Mouse (Mus musculus) thymus, postnatal 4 days (tissue): ENCODE results near the gene Ap3m1.

Experiments used
- DNase-seq: peaks from one replicate; pipeline ENCODE4 v3.0.0; 2021

The Ap3m1 gene

GRCm38 (mm10) chr14:21065490-21066162 lies 13.3 kb upstream of the Ap3m1 start:
- no peak for DNase-seq

GRCm38 (mm10) chr14:21064321-21064720 lies 12.0 kb upstream of the Ap3m1 start:
- DNase-seq = no peak

DNA sequence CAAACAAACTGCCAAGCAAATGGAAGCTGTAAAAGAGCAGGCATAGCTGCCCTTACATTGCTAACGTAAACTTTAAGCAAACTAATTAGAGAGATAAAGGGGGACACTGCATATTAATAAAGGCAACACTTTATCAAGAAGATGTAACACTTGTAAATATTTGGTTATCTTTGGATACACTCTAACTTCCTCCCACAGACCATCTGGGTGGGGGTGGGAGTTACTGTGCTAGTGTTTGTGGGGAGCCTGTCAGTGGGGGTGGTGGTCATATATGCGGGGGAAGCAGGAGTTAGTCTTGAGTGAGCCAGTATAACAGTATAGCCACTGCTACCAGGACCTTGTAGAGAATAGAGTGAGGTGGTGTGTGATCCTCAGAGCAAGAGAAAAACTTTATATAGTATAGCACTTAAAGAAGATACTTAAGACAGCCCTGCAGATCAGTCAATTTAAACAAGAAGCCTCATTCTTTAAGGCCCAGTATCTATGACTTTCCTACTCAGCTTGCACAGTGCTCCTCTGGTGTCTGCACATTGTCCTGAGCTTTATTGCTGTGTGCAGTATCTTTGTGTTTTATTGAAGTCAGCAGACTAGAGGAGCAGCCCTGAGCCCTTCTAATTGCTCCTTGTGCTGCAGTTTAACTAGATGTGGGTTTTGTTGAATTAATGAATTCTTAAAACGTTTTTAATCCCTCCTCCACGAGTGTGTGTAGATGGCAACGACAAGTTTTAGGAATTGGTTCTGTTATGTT lies 10.6 kb upstream of the Ap3m1 start:
- DNase-seq = no peak

- DNase-seq = no peak
Measured at GRCm38 (mm10) chr14:21058972-21059371, 6.7 kb upstream of the Ap3m1 start.

GRCm38 (mm10) chr14:21053586-21053985 lies 1.3 kb upstream of the Ap3m1 start:
- peak; percentile 15 for DNase-seq

DNA sequence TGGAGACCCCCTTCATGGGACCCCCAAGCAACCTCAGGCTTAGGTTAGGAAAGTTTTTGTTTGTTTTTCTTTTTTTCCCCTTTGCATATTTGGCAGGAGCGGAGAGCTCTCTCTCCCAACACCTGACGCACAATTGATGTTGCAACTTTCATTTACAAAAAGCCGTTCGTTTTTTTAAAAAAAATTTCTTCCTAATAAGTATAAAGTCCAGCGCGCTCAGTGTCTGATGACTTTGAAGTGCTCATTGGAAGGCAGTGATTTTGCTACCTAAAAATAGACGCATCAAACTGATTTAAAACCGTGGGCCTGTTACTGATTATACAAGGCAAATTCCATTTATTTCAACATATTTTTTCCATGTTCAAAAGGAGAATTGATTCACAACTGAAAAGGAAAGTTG lies 843 bp upstream of the Ap3m1 start:
- no peak for DNase-seq

DNA sequence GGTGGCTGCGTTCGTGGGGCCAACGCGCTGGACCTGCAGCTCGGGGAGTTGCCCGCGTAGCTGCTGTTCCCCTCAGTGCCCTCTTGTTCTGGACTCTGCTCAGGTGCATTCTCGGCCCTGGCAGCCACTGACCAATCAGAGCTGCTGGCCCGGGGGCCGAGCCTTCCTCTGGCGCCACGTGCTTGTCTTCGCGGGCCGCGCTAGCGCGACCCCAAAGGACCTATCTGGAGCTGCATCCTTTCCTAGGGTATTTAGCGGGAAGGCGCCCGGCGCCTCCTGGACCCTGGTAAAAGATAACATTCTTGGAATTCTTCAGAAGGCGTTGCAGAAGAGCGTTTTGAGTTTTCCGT lies 448 bp upstream of the Ap3m1 start:
- DNase-seq = peak; percentile 68

DNA sequence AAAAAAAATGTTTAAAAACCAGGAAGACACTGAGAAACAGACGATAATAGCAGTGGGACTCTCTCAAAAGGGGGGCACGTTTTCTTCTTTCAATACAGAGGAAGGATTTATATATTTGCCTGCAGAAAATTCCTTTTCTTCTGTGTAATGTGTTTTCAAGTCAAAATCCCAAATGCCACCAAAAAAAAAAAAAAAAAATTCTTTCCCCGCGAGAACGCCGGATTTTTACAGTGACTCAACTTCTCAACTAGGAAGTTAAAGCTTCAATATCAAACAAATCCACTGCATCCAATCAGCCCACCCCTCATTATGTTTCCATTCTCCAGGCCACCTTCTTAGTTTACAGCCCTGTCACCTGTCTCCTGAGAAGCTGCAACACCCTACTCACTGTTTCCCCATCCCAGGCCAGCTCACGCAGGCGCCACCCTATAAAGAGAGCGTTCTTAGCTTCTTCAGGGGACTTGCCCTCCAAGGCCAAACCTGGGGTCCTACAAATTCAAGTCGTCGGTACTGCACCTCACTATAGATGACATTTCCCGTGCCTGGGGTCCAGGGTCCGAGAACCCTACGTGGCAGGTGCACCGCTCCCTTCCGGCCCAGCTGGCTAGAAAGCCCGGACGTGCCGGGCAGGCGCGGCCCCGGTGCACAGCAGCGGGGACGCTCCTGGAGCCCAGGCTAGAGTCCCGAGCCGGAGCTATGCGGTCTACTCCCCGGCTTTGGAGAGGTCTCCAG lies 762 bp downstream of the Ap3m1 start:
- DNase-seq = no peak

DNA sequence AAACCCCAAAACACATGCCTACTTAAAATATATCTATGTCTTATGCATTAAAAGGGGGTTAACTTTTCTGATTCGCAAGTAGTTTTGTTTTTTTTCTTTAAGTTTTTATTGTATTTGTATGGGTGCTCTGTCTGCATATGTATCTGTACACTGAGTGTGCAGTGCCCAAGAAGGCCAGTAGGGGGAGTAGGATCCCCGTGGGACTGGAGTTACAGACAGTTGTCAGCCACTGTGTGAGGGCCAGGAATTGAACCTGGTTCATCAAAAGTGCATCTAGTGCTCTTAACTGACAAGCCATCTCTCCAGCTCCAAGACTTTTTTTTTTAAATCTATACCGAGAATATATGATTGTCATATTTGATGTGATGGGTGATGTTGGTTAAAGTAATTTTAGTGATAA lies 1.6 kb downstream of the Ap3m1 start:
- peak; percentile 68 for DNase-seq

DNA sequence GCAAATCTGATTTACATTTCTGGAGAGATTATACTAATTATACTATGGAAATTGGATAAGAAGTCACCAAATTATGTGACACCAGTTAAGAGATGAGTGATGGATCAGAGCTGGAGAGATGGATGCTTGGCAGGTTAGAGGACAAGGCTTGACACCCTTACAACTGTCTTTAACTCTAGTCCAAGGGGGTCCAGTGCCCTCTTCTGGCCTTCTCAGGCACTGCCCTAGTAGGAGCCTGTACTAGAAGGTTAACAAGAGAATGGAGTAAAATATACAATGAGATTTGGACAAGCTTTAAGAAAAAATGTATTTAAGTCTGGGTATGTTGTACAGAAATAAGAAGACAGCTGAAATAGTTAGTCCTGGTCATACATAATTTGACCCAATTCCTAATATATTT lies 3.4 kb downstream of the Ap3m1 start:
- peak; percentile 72 for DNase-seq

DNA sequence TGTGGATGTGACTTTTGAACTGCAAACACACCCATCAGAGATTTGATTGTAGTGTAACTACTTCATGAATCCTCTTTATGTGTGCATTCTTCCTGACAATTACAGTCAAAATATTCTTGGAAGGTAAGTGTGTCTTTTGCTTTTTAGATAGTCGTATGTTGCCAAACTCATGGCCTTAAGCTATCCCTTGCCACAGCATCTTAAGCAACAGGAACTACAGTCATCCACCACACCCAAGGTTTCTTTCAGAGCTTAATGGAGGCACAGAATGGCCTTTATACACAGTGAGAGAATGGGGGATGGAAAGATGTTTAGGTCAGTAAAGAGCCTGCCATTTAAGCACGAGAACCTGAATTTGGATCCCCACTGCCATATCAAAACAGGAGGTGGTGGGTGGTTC lies 4.5 kb downstream of the Ap3m1 start:
- no peak for DNase-seq

GRCm38 (mm10) chr14:21039623-21040022 lies 12.7 kb downstream of the Ap3m1 start:
- no peak for DNase-seq

DNA sequence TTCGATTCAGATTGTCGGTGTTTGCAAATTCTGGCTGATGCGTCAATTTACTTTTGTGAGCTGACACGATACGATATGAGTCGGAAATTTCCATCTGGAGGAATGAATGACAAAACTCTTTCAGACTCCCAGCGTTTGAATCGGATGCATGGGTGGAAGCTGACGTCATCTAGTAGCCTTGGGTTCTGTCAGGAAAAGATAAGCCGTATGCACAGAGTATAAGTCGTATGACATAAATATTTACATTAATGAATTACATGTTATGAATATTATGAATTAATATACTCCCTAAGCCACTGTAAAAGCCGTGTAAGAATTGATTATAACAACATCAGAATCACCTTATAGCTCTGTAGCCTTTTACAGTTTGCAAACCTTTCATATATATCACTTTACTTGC lies 13.2 kb downstream of the Ap3m1 start:
- DNase-seq = no peak

- DNase-seq = no peak
Measured at GRCm38 (mm10) chr14:21034791-21035190, 17.5 kb downstream of the Ap3m1 start.

DNA sequence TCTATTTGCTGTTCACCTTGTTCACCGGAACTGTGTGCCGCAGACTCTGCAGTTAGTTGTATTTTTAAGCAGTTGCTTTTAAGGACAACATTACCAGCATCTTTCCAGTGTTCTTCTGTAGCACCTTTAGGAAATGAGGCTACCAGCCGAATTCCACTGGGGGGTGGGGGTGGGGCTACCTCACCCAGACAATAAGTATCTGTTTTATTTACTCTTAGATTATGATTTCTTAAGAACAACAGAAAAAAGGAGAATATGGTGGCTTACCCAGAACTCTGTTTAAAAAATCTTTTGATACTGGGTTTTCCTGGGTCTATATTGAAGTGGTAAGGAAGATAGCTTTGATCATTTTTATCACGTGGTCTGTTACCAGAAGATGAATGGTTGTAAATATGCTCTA lies 18.0 kb downstream of the Ap3m1 start:
- no peak for DNase-seq

GRCm38 (mm10) chr14:21031783-21032511 lies 20.4 kb downstream of the Ap3m1 start:
- peak; percentile 17 for DNase-seq

GRCm38 (mm10) chr14:21029025-21029659 lies 23.2 kb downstream of the Ap3m1 start:
- no peak for DNase-seq

- no peak for DNase-seq
Measured at GRCm38 (mm10) chr14:21027542-21027941, 24.8 kb downstream of the Ap3m1 start.

DNA sequence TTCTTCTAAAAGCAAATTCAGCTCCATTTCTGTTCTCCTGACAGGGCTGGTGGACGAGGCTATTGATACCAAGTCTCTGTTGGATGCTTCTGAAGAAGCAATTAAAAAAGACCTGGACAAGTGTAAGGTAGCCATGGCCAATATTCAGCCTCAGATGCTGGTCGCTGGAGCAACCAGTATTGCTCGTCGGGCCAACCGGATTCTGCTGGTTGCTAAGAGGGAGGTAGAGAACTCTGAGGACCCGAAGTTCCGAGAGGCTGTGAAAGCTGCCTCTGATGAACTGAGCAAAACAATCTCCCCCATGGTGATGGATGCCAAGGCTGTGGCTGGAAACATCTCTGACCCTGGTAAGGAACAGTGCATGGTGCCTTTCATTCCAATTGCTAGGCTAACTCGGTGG lies 31.9 kb downstream of the Ap3m1 start:
- DNase-seq = no peak

GRCm38 (mm10) chr14:21018977-21019376 lies 33.3 kb downstream of the Ap3m1 start:
- no peak for DNase-seq

DNA sequence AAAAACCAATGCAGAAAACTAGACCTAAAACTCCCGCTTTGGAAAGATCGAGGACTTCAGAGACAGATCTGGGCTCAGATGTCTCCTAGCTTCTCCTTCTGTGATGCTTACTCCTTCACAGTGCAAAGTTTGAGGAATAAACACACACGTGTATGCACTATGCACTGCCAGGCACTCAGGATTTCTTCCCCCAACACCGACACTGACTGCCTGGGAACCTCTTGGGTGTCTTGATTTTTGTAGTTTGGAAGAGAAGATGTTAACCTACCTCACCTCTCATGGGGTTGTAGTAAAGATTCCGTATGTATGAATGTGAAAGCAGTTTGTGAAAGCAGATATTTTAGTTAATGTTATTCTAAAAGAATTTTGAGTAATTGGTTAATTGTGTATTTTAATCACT lies 34.4 kb downstream of the Ap3m1 start:
- no peak for DNase-seq

DNA sequence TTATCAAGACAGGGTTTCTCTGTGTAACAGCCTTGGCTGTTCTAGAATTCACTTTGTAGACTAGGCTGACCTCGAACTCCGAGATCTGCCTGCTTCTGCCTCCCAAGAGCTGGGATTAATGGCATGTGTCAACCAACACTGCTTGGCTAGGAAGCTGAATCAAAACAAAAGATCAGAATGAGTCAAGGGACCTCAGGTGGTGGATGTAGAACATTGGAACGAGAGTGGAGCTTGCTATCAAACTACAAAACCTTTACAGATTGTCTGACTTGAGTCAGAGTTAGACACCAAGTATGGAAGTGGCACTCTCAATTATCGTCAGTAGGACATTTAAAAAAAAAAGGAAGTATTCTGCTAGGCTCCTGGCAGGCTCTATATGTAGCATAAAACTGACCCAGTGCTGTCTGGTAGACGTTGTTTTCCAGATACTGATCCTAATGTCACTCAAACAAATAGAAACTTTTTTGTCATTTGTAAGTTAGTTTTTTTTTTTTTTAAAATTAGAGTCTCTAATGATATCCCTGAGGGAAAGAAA lies 38.4 kb downstream of the Ap3m1 start:
- no peak for DNase-seq

DNA sequence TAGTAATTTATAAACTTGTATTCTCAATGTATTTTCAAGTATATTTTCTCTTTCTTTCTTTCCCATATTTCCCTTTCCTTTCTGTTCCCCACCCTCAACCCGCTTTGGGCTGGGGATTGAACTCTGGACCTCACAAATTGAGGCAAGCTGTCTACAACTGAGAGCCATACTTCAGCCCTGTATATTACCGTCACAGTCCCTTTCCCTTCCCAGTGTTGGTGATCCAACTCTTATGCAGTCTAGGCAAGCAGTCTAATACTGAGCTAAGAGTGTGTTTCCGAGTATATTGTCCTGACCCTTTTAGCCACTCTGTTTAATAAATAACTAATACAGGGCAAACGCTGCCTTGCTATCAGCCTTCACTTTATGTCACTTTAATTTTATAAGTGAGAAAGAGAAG lies 52.7 kb downstream of the Ap3m1 start:
- DNase-seq = no peak
